Mouse (Mus musculus): ENCODE results near the gene Ppfibp2.
A peak's percentile ranks its signal among the peaks of the same experiment; 100 is the strongest.

Gene Ppfibp2

DNA sequence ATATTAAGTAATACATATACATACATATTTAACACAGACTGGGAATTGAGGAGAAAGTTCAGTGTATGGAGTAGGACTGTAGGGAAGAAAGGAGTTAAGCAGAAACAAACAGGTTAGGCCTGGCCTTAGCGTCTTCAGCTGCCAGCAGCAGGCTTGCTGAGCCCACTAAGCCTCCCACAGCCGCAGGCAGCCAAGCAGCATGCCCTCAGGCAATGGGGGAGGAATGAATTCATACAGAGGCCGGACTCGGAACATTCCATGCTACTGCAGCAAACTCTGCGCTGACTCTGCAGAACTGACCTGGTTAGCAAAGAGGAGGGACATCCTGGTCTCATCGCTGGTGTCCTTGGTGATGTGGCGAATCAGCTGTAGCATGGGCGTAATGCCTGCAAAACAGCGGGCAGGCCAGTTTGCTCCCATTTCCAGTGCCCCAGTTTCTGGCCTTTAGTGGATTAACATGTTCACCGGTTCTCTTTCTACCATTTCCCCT, 157.1 kb downstream of the Ppfibp2 start:
- no peak for DNase-seq (ENCODE audit: low read depth in 2 of 2, low spot score in 2 of 2)

DNA sequence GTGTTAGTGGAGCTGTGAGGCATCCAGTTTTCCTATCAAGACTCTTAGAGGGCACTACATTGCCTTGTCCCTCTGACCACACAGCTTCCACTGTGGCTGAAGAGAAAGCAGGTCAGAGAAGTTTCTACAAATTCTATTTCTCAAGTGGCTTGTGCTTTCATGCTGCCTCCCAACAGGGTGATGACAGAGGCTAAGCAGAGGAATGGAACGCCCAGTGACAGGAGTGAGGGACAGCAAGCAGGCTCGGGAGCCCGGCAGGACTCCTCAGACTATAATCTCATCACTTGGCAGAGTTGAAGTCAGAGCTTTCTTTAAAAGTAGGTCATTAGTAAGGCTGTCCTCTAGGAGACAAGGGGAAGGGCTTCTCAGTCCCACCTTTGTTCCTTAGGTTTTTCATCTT, 160.9 kb downstream of the Ppfibp2 start:
- no peak for DNase-seq (ENCODE audit: low read depth in 2 of 2, low spot score in 2 of 2)

DNA sequence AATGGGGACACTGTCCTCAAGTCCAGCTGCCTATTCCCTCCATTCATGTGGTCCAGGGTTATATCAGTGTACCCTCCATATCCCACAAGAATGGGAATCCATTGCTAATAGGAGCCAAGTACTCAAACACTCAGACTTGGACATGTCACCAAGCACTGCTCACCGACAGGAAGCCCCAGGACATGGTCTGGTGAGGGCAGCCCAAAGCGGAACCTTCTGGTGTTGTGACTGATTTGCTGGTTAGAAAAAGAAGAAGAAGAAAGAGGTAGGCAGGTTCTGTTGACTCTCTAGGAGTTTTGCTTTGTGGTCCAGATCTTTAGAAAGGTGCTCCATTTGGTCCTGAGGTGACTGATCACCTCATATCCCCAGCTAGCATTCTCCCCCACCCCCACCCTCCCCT, 161.7 kb downstream of the Ppfibp2 start:
- no peak for DNase-seq (ENCODE audit: low read depth in 2 of 2, low spot score in 2 of 2)

DNA sequence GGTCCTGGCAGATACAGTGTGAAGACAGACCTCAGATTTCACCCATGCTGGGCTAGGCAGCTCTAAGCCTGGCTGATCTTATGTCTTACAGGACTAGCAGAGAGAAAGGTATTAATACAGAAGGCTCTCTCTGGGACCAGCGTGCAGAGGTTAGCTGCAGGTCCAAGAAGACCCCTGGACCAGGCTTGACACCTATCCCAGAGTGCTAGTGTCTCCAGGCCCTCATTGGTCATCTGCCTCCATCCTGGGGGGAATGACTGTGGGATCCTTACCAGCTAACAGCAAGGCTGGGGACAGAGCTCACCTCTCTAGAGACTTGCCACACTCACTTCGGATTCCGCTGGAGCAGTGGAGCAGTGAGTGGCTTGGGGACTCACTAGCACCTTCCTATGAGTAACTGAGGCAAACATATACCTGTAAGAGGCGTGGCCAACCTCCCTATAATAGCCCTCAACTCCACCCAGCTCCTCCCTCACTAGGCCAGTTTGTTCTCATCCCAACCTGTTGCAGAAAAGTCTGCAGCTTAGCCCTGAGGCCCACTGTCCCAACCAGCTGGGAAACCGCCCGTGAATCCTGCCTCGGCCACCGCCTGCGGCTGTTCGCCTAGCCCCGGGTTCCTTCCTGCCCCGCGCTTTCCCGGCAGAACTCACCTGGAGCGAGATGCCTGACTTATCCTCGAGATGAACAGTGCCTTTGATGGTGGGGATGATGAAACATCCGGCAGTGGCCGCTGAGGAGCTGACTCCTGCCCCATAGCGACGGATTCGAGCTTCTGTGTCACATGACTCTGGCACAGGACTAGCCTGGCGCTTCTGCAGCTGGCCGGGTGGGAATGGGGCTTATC, 162.5 kb downstream of the Ppfibp2 start, which contains the start of gene Cyb5r2:
Gene Cyb5r2, minus strand, starts transcription at position 725 of the 844 bp plus-strand sequence.
- no peak for DNase-seq (ENCODE audit: low read depth in 2 of 2, low spot score in 2 of 2)

GRCm38 (mm10) chr7:107770812-107771211, 175.8 kb downstream of the Ppfibp2 start:
- DNase-seq (ENCODE audit: low read depth in 2 of 2, low spot score in 2 of 2): no peak

- no peak for DNase-seq (ENCODE audit: low read depth in 2 of 2, low spot score in 2 of 2)
Measured at GRCm38 (mm10) chr7:107778216-107778615, 183.2 kb downstream of the Ppfibp2 start.

DNA sequence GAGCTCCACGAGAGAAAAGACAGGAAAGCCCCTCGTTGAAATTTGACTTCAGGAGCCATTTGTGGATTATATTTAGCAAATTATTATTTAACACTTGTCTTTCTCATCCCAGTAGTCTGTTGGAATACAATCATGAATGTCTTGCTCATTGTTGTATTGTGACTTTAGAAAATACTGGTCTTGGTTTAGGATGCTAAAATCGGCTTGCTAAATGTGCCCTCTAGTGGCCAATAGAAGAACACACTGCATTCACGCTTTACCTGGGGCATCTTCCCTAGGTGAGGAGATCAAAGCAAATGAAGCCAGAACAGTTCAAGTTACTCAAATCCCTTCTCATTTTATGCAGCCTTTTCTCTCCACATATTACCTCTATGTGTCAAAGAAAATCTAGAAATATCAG, 184.6 kb downstream of the Ppfibp2 start:
- DNase-seq (ENCODE audit: low read depth in 2 of 2, low spot score in 2 of 2): peak in 1 of 2 experiments; percentile 2

GRCm38 (mm10) chr7:107787977-107788620, 193.1 kb downstream of the Ppfibp2 start:
- no peak for DNase-seq (ENCODE audit: low read depth in 2 of 2, low spot score in 2 of 2)

DNA sequence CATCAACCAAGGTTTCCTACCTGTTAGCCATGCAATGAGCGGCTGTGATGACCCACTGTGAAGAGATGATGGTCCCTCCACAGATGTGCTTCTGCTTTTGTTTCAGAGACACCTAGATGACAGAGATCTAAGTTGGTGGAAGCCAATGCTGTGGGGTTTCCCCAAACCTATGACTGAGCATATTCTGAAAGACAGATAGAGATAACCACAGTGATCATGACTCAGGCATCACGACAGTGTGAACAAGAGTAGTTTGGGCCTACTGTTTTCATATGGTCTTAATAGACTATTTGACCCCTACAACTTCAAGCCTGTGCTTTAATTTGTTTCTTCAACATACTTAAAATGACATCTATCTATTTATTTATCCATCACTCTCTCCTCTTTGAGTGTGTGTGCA, 201.5 kb downstream of the Ppfibp2 start:
- DNase-seq (ENCODE audit: low read depth in 2 of 2, low spot score in 2 of 2): no peak
